Mouse (Mus musculus): Measurements from ENCODE around the gene Ube2m.
"Not testable (repeated sequence)": the region's sequence is repeated elsewhere in the genome, so short reads cannot be mapped to it uniquely, and the experiment has no call there.

The Ube2m gene

GRCm38 (mm10) chr7:13037901-13038555, at the start of gene Ube2m:
Ube2m (minus strand) TSS chr7:13038275.
- peak; percentile 98 to 99 for DNase-seq

- no peak for DNase-seq
Measured at GRCm38 (mm10) chr7:13072293-13072692, 34.2 kb upstream of the Ube2m start.

GRCm38 (mm10) chr7:13063399-13063798, 25.3 kb upstream of the Ube2m start:
- DNase-seq = not testable (repeated sequence)

GRCm38 (mm10) chr7:13059536-13059935, 21.5 kb upstream of the Ube2m start:
- no peak for DNase-seq

- DNase-seq = no peak
Measured at GRCm38 (mm10) chr7:13056913-13057700, 19.0 kb upstream of the Ube2m start.

- DNase-seq = peak; percentile 97 to 99
Measured at GRCm38 (mm10) chr7:13054287-13055010, 16.4 kb upstream of the Ube2m start, which contains the start of gene Mzf1. Mzf1 (minus strand) TSS chr7:13054764.

GRCm38 (mm10) chr7:13053961-13054286, 15.8 kb upstream of the Ube2m start:
- DNase-seq = no peak

GRCm38 (mm10) chr7:13053501-13053900, 15.4 kb upstream of the Ube2m start:
- DNase-seq = no peak

- DNase-seq = no peak
Measured at GRCm38 (mm10) chr7:13053001-13053400, 14.9 kb upstream of the Ube2m start.

GRCm38 (mm10) chr7:13046084-13046483, 8.0 kb upstream of the Ube2m start:
- peak; percentile 77 to 83 for DNase-seq

GRCm38 (mm10) chr7:13044254-13044625, 6.2 kb upstream of the Ube2m start:
- peak in 1 of 2 experiments; percentile 40 for DNase-seq

- DNase-seq = peak; percentile 37 to 49
Measured at GRCm38 (mm10) chr7:13043445-13044253, 5.6 kb upstream of the Ube2m start.

GRCm38 (mm10) chr7:13043120-13043444, 5.0 kb upstream of the Ube2m start:
- DNase-seq = no peak

- no peak for DNase-seq
Measured at GRCm38 (mm10) chr7:13042511-13042910, 4.4 kb upstream of the Ube2m start.

- DNase-seq = no peak
Measured at GRCm38 (mm10) chr7:13041256-13041655, 3.2 kb upstream of the Ube2m start.

GRCm38 (mm10) chr7:13039181-13039580, 1.1 kb upstream of the Ube2m start:
- DNase-seq = no peak

- DNase-seq = peak; percentile 36 to 68
Measured at GRCm38 (mm10) chr7:13038621-13039169, 620 bp upstream of the Ube2m start.

GRCm38 (mm10) chr7:13037366-13037765, 709 bp downstream of the Ube2m start:
- no peak for DNase-seq

GRCm38 (mm10) chr7:13036806-13037205, 1.3 kb downstream of the Ube2m start:
- no peak for DNase-seq

- DNase-seq = peak in 1 of 2 experiments; percentile 46
Measured at GRCm38 (mm10) chr7:13035211-13035855, 2.7 kb downstream of the Ube2m start.

GRCm38 (mm10) chr7:13034148-13034977, 3.7 kb downstream of the Ube2m start, which contains the start of gene Chmp2a:
Chmp2a (minus strand) TSS chr7:13034807.
- peak; percentile 98 to 99 for DNase-seq

Measured in kidney, postnatal 25 days (tissue).